Mouse (Mus musculus): ENCODE measurements around the gene Stk11. TPM values are rescaled to one million over a fixed set of nuclear protein-coding genes. Genes with fewer than 3 reads are reported as not detected.
"Not testable (repeated sequence)": the region's sequence is repeated elsewhere in the genome, so short reads cannot be mapped to it uniquely, and the experiment has no call there.

Stk11 gene
- polyA plus RNA-seq, 1 experiment, result 112 TPM

DNA sequence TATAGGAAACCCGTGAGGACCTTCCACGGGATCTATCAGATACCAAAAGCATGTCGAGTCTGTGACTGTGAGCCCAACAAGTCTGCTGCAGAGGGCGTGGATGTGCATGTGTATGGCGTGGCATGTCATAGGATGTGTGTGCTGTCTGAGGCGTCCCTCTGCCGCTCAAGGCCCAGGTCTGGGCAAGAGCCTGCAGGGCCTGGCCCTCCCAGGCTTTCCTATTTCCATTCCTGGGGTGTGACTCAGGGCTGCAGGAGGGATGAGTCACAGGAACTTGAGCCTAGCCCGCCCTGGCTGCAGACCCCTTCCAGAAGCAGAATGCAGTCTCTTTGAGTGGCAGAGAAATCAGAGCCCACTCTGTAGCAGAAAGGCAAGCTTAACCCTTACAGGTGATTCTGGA is 48.1 kb downstream of the Stk11 start:
- no peak for TF ChIP-seq POLR2A (IDR thresholded peaks at IDR 0.05; ENCODE audit: borderline replicate concordance, insufficient read depth, low read length)
- no peak for TF ChIP-seq CTCF (IDR thresholded peaks at IDR 0.05; ENCODE audit: borderline replicate concordance, insufficient read depth, low read depth, low read length)
- peaks cover 28% of the 10 kb centered on the region for H3K4me1 ChIP-seq (ENCODE audit: control insufficient read depth, insufficient read depth, low read length)
- H3K4me3 ChIP-seq (replicated peaks; ENCODE audit: insufficient read depth, low read depth, low read length), result no peak overlapping the region
- H3K27ac ChIP-seq (ENCODE audit: insufficient read depth, low read length), result no peak overlapping the region
- DNase-seq, result peak; percentile 43 to 59
- no peaks in the 10 kb centered on the region for H3K27me3 ChIP-seq (ENCODE audit: control insufficient read depth, insufficient read depth, low read length)
- WGBS, result 74% methylated on average over 8 of the region's 8 CpGs

- peak; percentile 62 to 67 for DNase-seq
- WGBS, result 10% methylated on average over 44 of the region's 44 CpGs
- no peak for TF ChIP-seq CTCF (IDR thresholded peaks at IDR 0.05; ENCODE audit: borderline replicate concordance, insufficient read depth, low read depth, low read length)
- TF ChIP-seq POLR2A (IDR thresholded peaks at IDR 0.05; ENCODE audit: borderline replicate concordance, insufficient read depth, low read length), result no peak
- no peaks in the 10 kb centered on the region for H3K27me3 ChIP-seq (ENCODE audit: control insufficient read depth, insufficient read depth, low read length)
- peaks cover 25% of the 10 kb centered on the region for H3K4me1 ChIP-seq (ENCODE audit: control insufficient read depth, insufficient read depth, low read length)
- H3K27ac ChIP-seq (ENCODE audit: insufficient read depth, low read length), result peak overlapping the region; percentile 55
- H3K4me3 ChIP-seq (replicated peaks; ENCODE audit: insufficient read depth, low read depth, low read length), result peak overlapping the region; percentile 56
Observed at GRCm38 (mm10) chr10:80164161-80164997, 48.8 kb downstream of the Stk11 start.

DNA sequence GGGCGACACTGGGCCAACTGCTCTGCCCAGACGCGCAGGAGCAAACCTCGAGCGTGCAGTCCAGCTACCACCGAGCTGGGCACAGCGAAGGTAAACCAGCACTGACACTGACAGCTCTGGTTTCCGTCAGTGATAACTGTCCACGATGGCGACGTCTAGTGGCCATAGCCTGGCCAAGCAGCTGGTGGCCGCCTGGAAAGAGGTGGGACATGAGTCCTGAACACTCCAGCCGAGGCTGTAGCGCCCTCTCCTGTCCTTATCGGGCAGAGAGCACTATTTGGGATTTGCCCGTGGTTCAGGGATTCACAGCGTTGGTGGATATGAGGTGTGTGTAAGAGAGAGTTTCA is 49.4 kb downstream of the Stk11 start:
- Histone ChIP-seq H3K4me1 (ENCODE audit: control insufficient read depth, insufficient read depth, low read length) (peaks cover 24% of the 10 kb centered on the region), H3K27me3 (ENCODE audit: control insufficient read depth, insufficient read depth, low read length) (no peaks in the 10 kb centered on the region), H3K27ac (ENCODE audit: insufficient read depth, low read length) (peak overlapping the region; percentile 55), H3K4me3 (replicated peaks; ENCODE audit: insufficient read depth, low read depth, low read length) (peak overlapping the region; percentile 56)
- under 1% methylated on average over 17 of the region's 17 CpGs for WGBS
- TF ChIP-seq POLR2A (IDR thresholded peaks at IDR 0.05; ENCODE audit: borderline replicate concordance, insufficient read depth, low read length), result peak; percentile 99
- TF ChIP-seq CTCF (IDR thresholded peaks at IDR 0.05; ENCODE audit: borderline replicate concordance, insufficient read depth, low read depth, low read length), result peak; percentile 99
- DNase-seq, result peak; percentile 98 to 99

DNA sequence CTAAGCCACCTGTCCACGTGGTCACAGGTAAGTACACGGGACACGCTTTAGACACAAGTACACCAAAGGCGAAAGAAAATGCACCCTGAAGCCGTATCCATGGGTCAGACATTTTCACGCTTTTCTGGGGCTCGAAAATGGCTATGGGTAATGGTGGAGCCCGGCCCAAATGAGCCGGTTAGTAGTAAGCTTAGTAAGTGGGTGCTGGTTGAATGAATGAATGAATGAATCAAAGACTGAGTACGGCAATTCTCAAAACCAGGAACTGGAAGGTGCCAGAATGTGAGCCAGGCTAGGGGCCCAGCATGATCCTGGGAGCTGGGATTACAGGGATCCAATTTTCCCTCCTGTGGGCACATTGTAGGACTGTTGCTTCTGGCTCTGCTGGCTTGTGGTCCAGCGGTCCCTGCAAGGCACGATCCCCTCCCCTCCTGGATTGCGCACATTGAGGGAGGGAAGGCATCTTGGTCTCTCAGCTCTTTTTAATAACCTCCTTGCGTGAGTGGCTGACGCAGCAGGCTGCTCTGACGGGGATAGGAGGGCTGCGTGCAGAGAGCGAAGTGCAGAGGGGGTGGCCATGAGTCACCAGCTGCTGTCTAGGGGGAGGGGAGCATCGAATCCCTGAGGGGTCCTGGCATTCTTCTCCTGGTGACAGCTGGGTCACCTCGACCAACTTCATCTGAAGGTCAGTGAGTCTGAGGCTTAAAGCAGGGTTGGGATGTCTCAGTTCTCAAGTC is 50.0 kb downstream of the Stk11 start, which contains the start of gene Cirbp:
TSS of gene Cirbp (plus strand) at position 594 of the 737 bp plus-strand sequence.
- Histone ChIP-seq H3K4me1 (ENCODE audit: control insufficient read depth, insufficient read depth, low read length) (peaks cover 21% of the 10 kb centered on the region), H3K4me3 (replicated peaks; ENCODE audit: insufficient read depth, low read depth, low read length) (peak within 1 kb of the TSS; percentile 56), H3K27ac (ENCODE audit: insufficient read depth, low read length) (peak within 1 kb of the TSS; percentile 70), H3K27me3 (ENCODE audit: control insufficient read depth, insufficient read depth, low read length) (no peaks in the 10 kb centered on the region)
- DNase-seq, result peak; percentile 67 to 75
- WGBS, result 7% methylated on average over 20 of the region's 20 CpGs
- TF ChIP-seq CTCF (IDR thresholded peaks at IDR 0.05; ENCODE audit: borderline replicate concordance, insufficient read depth, low read depth, low read length), result no peak
- TF ChIP-seq POLR2A (IDR thresholded peaks at IDR 0.05; ENCODE audit: borderline replicate concordance, insufficient read depth, low read length), result 0 out of 2 replicates have a peak, but pooled peaks have one; percentile 27

DNA sequence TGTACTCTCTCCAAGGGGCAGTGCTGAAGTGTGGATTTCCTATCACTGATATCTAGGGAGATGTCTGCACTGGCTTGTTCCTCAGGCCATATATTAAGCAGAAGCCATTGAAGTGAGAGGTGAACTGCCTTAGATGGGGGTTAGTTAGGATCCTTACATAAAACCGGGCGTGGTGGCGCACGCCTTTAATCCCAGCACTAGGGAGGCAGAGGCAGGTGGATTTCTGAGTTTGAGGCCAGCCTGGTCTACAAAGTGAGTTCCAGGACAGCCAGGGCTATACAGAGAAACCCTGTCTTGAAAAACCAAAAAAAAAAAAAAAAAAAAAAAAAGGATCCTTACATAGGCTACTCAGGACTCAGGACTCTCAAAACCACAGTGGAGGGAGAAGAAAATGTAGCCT is 50.5 kb downstream of the Stk11 start:
- not testable (repeated sequence) for H3K27me3 ChIP-seq (ENCODE audit: control insufficient read depth, insufficient read depth, low read length); H3K4me3 ChIP-seq (replicated peaks; ENCODE audit: insufficient read depth, low read depth, low read length); DNase-seq
- 88% methylated on average over 4 of the region's 4 CpGs for WGBS
- H3K27ac ChIP-seq (ENCODE audit: insufficient read depth, low read length), result peak overlapping the region; percentile 10
- peaks cover 15% of the 10 kb centered on the region for H3K4me1 ChIP-seq (ENCODE audit: control insufficient read depth, insufficient read depth, low read length)

DNA sequence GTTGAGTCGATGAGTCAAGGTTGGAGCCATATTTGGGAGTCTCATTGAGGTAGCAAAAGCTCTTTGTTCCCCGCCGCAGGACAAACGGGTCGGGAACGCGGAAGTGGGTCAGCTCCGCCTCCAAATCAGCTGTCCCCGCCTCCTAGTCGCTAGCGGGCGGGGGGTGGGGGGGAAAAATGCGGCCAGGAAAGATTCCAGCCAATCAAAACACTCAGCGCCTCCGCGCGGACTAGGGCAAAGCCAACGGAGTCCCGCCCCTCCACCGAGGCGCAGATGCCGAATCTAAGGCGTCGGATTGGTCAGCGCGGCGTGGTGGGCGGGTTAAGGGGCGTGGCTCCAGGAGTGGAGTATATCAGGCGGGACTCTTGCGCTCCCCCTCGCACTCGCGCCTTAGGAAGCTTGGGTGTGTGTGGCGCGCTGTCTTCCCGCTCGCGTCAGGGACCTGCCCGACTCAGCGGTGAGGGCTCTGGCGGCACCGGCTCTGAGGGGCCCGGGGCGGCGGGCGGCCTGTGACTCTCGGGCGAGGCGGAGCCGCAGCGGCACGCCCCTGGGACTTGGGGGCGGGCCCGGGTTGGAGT is 51.9 kb downstream of the Stk11 start:
- peak; percentile 97 for TF ChIP-seq POLR2A (IDR thresholded peaks at IDR 0.05; ENCODE audit: borderline replicate concordance, insufficient read depth, low read length)
- no peak for TF ChIP-seq CTCF (IDR thresholded peaks at IDR 0.05; ENCODE audit: borderline replicate concordance, insufficient read depth, low read depth, low read length)
- Histone ChIP-seq H3K27me3 (ENCODE audit: control insufficient read depth, insufficient read depth, low read length) (no peaks in the 10 kb centered on the region), H3K4me1 (ENCODE audit: control insufficient read depth, insufficient read depth, low read length) (peaks cover 19% of the 10 kb centered on the region), H3K27ac (ENCODE audit: insufficient read depth, low read length) (peak overlapping the region; percentile 95), H3K4me3 (replicated peaks; ENCODE audit: insufficient read depth, low read depth, low read length) (peak overlapping the region; percentile 97)
- under 1% methylated on average over 55 of the region's 55 CpGs for WGBS
- peak; percentile 99 to 100 for DNase-seq

- H3K27ac ChIP-seq (ENCODE audit: insufficient read depth, low read length), result peak overlapping the region; percentile 95
- no peaks in the 10 kb centered on the region for H3K27me3 ChIP-seq (ENCODE audit: control insufficient read depth, insufficient read depth, low read length)
- peak overlapping the region; percentile 97 for H3K4me3 ChIP-seq (replicated peaks; ENCODE audit: insufficient read depth, low read depth, low read length)
- under 1% methylated on average over 48 of the region's 48 CpGs for WGBS
- TF ChIP-seq CTCF (IDR thresholded peaks at IDR 0.05; ENCODE audit: borderline replicate concordance, insufficient read depth, low read depth, low read length), result no peak
- DNase-seq, result peak; percentile 93 to 96
- H3K4me1 ChIP-seq (ENCODE audit: control insufficient read depth, insufficient read depth, low read length), result peaks cover 19% of the 10 kb centered on the region
Observed at GRCm38 (mm10) chr10:80168038-80168661, 52.5 kb downstream of the Stk11 start.

Data from cerebellum, adult 2 months (tissue).